In genomic region chr5:130979321-130979720, GRCm38 (mm10) we compare ENCODE assay signal across 19 mouse cellular contexts.
"Had no signal": no experiment of that assay in that cellular context is flagged by ENCODE, and none has a peak within 500 bp of the region (broad histone marks: within the 10 kb centered on the region; RNA-seq: fewer than 3 reads in every experiment).

No protein-coding gene starts in this region.

- H3K9me3 ChIP-seq: limb, embryonic 10.5 days; limb, embryonic 13.5 days; liver, embryonic 15.5 days; lung, embryonic 15.5 days; midbrain, embryonic 13.5 days had no signal

- H3K27me3 ChIP-seq: limb, embryonic 13.5 days; liver, embryonic 12.5 days; liver, embryonic 15.5 days; lung, embryonic 15.5 days; megakaryocyte, embryonic 14.5 days; midbrain, embryonic 13.5 days had no signal

- H3K4me2 ChIP-seq: limb, embryonic 13.5 days; liver, embryonic 12.5 days; liver, embryonic 15.5 days; lung, embryonic 15.5 days; midbrain, embryonic 13.5 days had no signal

- DNase-seq: kidney, postnatal 25 days; liver; lung, adult 18-20 months; lung, postnatal 10 days; lung, postnatal 36 days; thymus, adult 2 months; thymus, postnatal 14 days; thymus, postnatal 4 days had no signal

- H3K4me3 ChIP-seq: limb, embryonic 10.5 days; limb, embryonic 13.5 days; liver, embryonic 12.5 days; liver, embryonic 15.5 days; lung, embryonic 15.5 days; midbrain, embryonic 10.5 days; midbrain, embryonic 13.5 days; myocyte had no signal

- H3K27ac ChIP-seq: kidney, postnatal 0 days; limb, embryonic 10.5 days; limb, embryonic 13.5 days; liver, embryonic 12.5 days; liver, embryonic 15.5 days; lung, embryonic 15.5 days; midbrain, embryonic 10.5 days; midbrain, embryonic 13.5 days had no signal

- ATAC-seq: liver, embryonic 12.5 days; midbrain, embryonic 13.5 days; midbrain, embryonic 16.5 days had no signal

- H3K36me3 ChIP-seq: limb, embryonic 10.5 days; limb, embryonic 13.5 days; liver, embryonic 12.5 days; liver, embryonic 15.5 days; lung, embryonic 15.5 days; midbrain, embryonic 10.5 days; midbrain, embryonic 13.5 days had no signal

- H3K9ac ChIP-seq: limb, embryonic 13.5 days; liver, embryonic 12.5 days; liver, embryonic 15.5 days; lung, embryonic 15.5 days; midbrain, embryonic 13.5 days had no signal

- H3K4me1 ChIP-seq: limb, embryonic 10.5 days; limb, embryonic 13.5 days; liver, embryonic 12.5 days; liver, embryonic 15.5 days; lung, embryonic 15.5 days; megakaryocyte, embryonic 14.5 days; midbrain, embryonic 10.5 days; midbrain, embryonic 13.5 days had no signal
